Mouse (Mus musculus) G1E (cell line): Measurements from ENCODE around the gene Bloc1s1. TPM values are rescaled to one million over a fixed set of nuclear protein-coding genes. Genes with fewer than 3 reads are reported as not detected.

Experiments
- ATAC-seq: 2 replicates; pipeline ENCODE4 v1.8.0; 2016; ENCODE audit warnings: mild to moderate bottlenecking; ENCODE audit not compliant: insufficient number of reproducible peaks, poor library complexity, low FRiP score, severe bottlenecking; ENCODE audit errors: extremely low read depth
- DNase-seq: peaks from one replicate; pipeline ENCODE4 v3.0.0; 2012; ENCODE audit warnings: low spot score
- H3K27me3 ChIP-seq: 2 replicates; pipeline ENCODE4 v1.6.1; 2012; ENCODE audit warnings: mild to moderate bottlenecking, low read length, inconsistent platforms; ENCODE audit not compliant: insufficient read depth
- H3K36me3 ChIP-seq: replicated peaks from 2 replicates; pipeline ENCODE3; 2012; ENCODE audit warnings: mild to moderate bottlenecking, inconsistent platforms
- H3K4me1 ChIP-seq: 2 replicates; pipeline ENCODE4 v1.6.1; 2012; ENCODE audit warnings: low read depth, low read length, inconsistent platforms, mixed read lengths; ENCODE audit not compliant: insufficient read depth
- H3K4me3 ChIP-seq: 2 replicates; pipeline ENCODE4 v1.5.1; 2012; ENCODE audit warnings: low read depth, mild to moderate bottlenecking, inconsistent platforms, low read length, moderate library complexity, mixed read lengths
- H3K9me3 ChIP-seq: replicated peaks from 2 replicates; pipeline ENCODE4 v1.6.1; 2012; ENCODE audit warnings: inconsistent platforms
- CTCF ChIP-seq: IDR thresholded peaks from 2 replicates; pipeline ENCODE4 v1.5.1; 2012; ENCODE audit warnings: low read depth, low read length, inconsistent platforms, mixed read lengths
- GATA1 ChIP-seq: IDR thresholded peaks from 2 replicates; pipeline ENCODE4 v1.6.1; 2012; ENCODE audit warnings: borderline replicate concordance, low read length, inconsistent platforms, mixed read lengths
- GATA2 ChIP-seq: IDR thresholded peaks from 2 replicates; pipeline ENCODE4 v1.6.1; 2012; ENCODE audit warnings: low read depth, low read length, inconsistent platforms, borderline replicate concordance
- POLR2AphosphoS5 ChIP-seq: IDR thresholded peaks from 2 replicates; pipeline ENCODE4 v1.6.1; 2012; ENCODE audit warnings: low read depth, low read length, inconsistent platforms; ENCODE audit not compliant: insufficient replicate concordance
- TAL1 ChIP-seq: conservative IDR thresholded peaks from 2 replicates; pipeline ENCODE4 v1.6.1; 2012; ENCODE audit warnings: low read depth, low read length, inconsistent platforms, mixed read lengths
- polyA plus RNA-seq: library from polyadenylated mRNA; stranded (reverse); fragments of >175 nt; gene quantifications from 2 replicates; pipeline ENCODE4 v1.2.3, GENCODE M21; 2012
- total RNA-seq, 2 experiments: library from RNA; stranded (forward) in 1 of 2; stranded (reverse) in 1 of 2; fragments of 200-1000 nt in 1 of 2; fragments of >200 nt in 1 of 2; fragmentation: Nextera tagmentation in 1 of 2; gene quantifications; 2 replicates each; pipeline ENCODE4 v1.2.3; 2014 to 2017

Bloc1s1 gene
- total and polyA plus RNA-seq, 3 experiments = 46.7 to 121 (median 116) TPM

- TF ChIP-seq GATA2 (no peak), POLR2AphosphoS5 (no peak), TAL1 (no peak), CTCF (no peak), GATA1 (no peak)
- Histone ChIP-seq H3K36me3 (no peaks in the 10 kb centered on the region), H3K9me3 (no peaks in the 10 kb centered on the region), H3K27me3 (peaks cover 46% of the 10 kb centered on the region), H3K4me3 (no peak overlapping the region), H3K4me1 (peaks cover 11% of the 10 kb centered on the region)
- no peak for DNase-seq
- ATAC-seq = no peak
Observed at GRCm38 (mm10) chr10:128895952-128896693, 27.7 kb downstream of the Bloc1s1 start.

GRCm38 (mm10) chr10:128895437-128895836 is 28.4 kb downstream of the Bloc1s1 start:
- H3K4me3 ChIP-seq = no peak overlapping the region
- peaks cover 53% of the 10 kb centered on the region for H3K27me3 ChIP-seq
- TF ChIP-seq CTCF (peak; percentile 48; the same call in 1 of the 2 replicates), GATA1 (no peak), POLR2AphosphoS5 (no peak), TAL1 (no peak), GATA2 (no peak)
- peaks cover 18% of the 10 kb centered on the region for H3K4me1 ChIP-seq
- H3K9me3 ChIP-seq = no peaks in the 10 kb centered on the region
- peak; percentile 72 for DNase-seq
- peak; percentile 57; the same call in 1 of the 2 replicates for ATAC-seq
- no peaks in the 10 kb centered on the region for H3K36me3 ChIP-seq

GRCm38 (mm10) chr10:128892246-128892645 is 31.6 kb downstream of the Bloc1s1 start:
- Histone ChIP-seq H3K4me1 (peaks cover 29% of the 10 kb centered on the region), H3K36me3 (no peaks in the 10 kb centered on the region), H3K27me3 (peaks cover 60% of the 10 kb centered on the region), H3K4me3 (no peak overlapping the region), H3K9me3 (no peaks in the 10 kb centered on the region)
- no peak for TF ChIP-seq TAL1
- TF ChIP-seq GATA1 = no peak
- no peak for TF ChIP-seq GATA2
- TF ChIP-seq CTCF = no peak
- no peak for TF ChIP-seq POLR2AphosphoS5
- DNase-seq (no peak), ATAC-seq (no peak)

- no peak for ATAC-seq
- no peaks in the 10 kb centered on the region for H3K36me3 ChIP-seq
- TF ChIP-seq GATA1 (no peak), POLR2AphosphoS5 (no peak), TAL1 (no peak), CTCF (no peak), GATA2 (no peak)
- peaks cover 29% of the 10 kb centered on the region for H3K4me1 ChIP-seq
- peak within 1 kb of the TSS; percentile 66; the same call in 1 of the 2 replicates for H3K4me3 ChIP-seq
- DNase-seq = no peak
- H3K27me3 ChIP-seq = peaks cover 62% of the 10 kb centered on the region
- H3K9me3 ChIP-seq = no peaks in the 10 kb centered on the region
Observed at GRCm38 (mm10) chr10:128891296-128892094, 32.3 kb downstream of the Bloc1s1 start, which contains the start of gene Gdf11. Gene Gdf11 (minus strand): TSS chr10:128891718.

- Histone ChIP-seq H3K36me3 (no peaks in the 10 kb centered on the region), H3K27me3 (peaks cover 58% of the 10 kb centered on the region), H3K4me1 (peaks cover 26% of the 10 kb centered on the region), H3K9me3 (no peaks in the 10 kb centered on the region), H3K4me3 (peak overlapping the region; percentile 66; the same call in 1 of the 2 replicates)
- ATAC-seq = no peak
- no peak for TF ChIP-seq GATA2
- no peak for TF ChIP-seq POLR2AphosphoS5
- no peak for TF ChIP-seq GATA1
- no peak for TF ChIP-seq CTCF
- TF ChIP-seq TAL1 = no peak
- DNase-seq = no peak
Observed at GRCm38 (mm10) chr10:128890383-128891295, 33.2 kb downstream of the Bloc1s1 start.
